Mouse (Mus musculus) embryo, embryonic 11.5 days (tissue): ENCODE data around the gene Prim2.

Source experiments
- DNase-seq: peaks from one replicate; pipeline ENCODE4 v3.0.0-alpha.2; 2012; ENCODE audit warnings: low read depth, low spot score

Prim2 gene

GRCm38 (mm10) chr1:33551350-33551749 lies 118.2 kb downstream of the Prim2 start:
- DNase-seq, result no peak

GRCm38 (mm10) chr1:33541708-33542107 lies 127.9 kb downstream of the Prim2 start:
- no peak for DNase-seq

- DNase-seq, result no peak
Measured at GRCm38 (mm10) chr1:33537948-33538347, 131.6 kb downstream of the Prim2 start.

GRCm38 (mm10) chr1:33536272-33537004 lies 133.2 kb downstream of the Prim2 start:
- DNase-seq, result no peak

GRCm38 (mm10) chr1:33535140-33535686 lies 134.4 kb downstream of the Prim2 start:
- DNase-seq, result no peak

- no peak for DNase-seq
Measured at GRCm38 (mm10) chr1:33531860-33532259, 137.7 kb downstream of the Prim2 start.

- DNase-seq, result no peak
Measured at GRCm38 (mm10) chr1:33531097-33531856, 138.3 kb downstream of the Prim2 start.

- DNase-seq, result no peak
Measured at GRCm38 (mm10) chr1:33530491-33530890, 139.1 kb downstream of the Prim2 start.

- DNase-seq, result no peak
Measured at GRCm38 (mm10) chr1:33529543-33530232, 139.9 kb downstream of the Prim2 start.

GRCm38 (mm10) chr1:33527352-33527863 lies 142.2 kb downstream of the Prim2 start:
- DNase-seq, result no peak

GRCm38 (mm10) chr1:33523223-33523622 lies 146.4 kb downstream of the Prim2 start:
- DNase-seq, result no peak

GRCm38 (mm10) chr1:33515124-33515523 lies 154.5 kb downstream of the Prim2 start:
- DNase-seq, result no peak

- DNase-seq, result no peak
Measured at GRCm38 (mm10) chr1:33511310-33511709, 158.3 kb downstream of the Prim2 start.

GRCm38 (mm10) chr1:33504371-33504770 lies 165.2 kb downstream of the Prim2 start:
- DNase-seq, result no peak

GRCm38 (mm10) chr1:33502890-33503289 lies 166.7 kb downstream of the Prim2 start:
- no peak for DNase-seq

- no peak for DNase-seq
Measured at GRCm38 (mm10) chr1:33502298-33502697, 167.3 kb downstream of the Prim2 start.

GRCm38 (mm10) chr1:33500111-33500510 lies 169.5 kb downstream of the Prim2 start:
- DNase-seq, result no peak

GRCm38 (mm10) chr1:33499603-33500002 lies 170.0 kb downstream of the Prim2 start:
- DNase-seq, result no peak

GRCm38 (mm10) chr1:33496128-33496527 lies 173.5 kb downstream of the Prim2 start:
- no peak for DNase-seq

GRCm38 (mm10) chr1:33495586-33495985 lies 174.0 kb downstream of the Prim2 start:
- DNase-seq, result no peak

- no peak for DNase-seq
Measured at GRCm38 (mm10) chr1:33495203-33495553, 174.4 kb downstream of the Prim2 start.
